Mouse (Mus musculus): ENCODE data around the gene Cdc42ep4.

Gene Cdc42ep4

GRCm38 (mm10) chr11:113687031-113687430, 64.7 kb downstream of the Cdc42ep4 start:
- CTCF ChIA-PET: interaction anchor here (0.6 kb wide), 1 partner anchor 87 kb away, joined by 3 read pairs; no protein-coding TSS in a partner anchor

- CTCF ChIA-PET: interaction anchor here (1.1 to 1.4 kb wide), 2 partner anchors 70 to 127 kb away, joined by 3 read pairs; no protein-coding TSS in a partner anchor
Observed at GRCm38 (mm10) chr11:113684707-113685426, 66.8 kb downstream of the Cdc42ep4 start.

GRCm38 (mm10) chr11:113683957-113684706, 67.5 kb downstream of the Cdc42ep4 start, which contains the start of the genes Fam104a and D11Wsu47e:
TSS of gene Fam104a (minus strand) at chr11:113684155.
TSS of gene D11Wsu47e (plus strand) at chr11:113684412.
- CTCF ChIA-PET: interaction anchor here (1.1 to 1.4 kb wide), 2 partner anchors 70 to 127 kb away, joined by 3 read pairs; no protein-coding TSS in a partner anchor

GRCm38 (mm10) chr11:113683627-113683956, 68.1 kb downstream of the Cdc42ep4 start:
- CTCF ChIA-PET: interaction anchor here (1.4 kb wide), 1 partner anchor 71 kb away, joined by 3 read pairs; no protein-coding TSS in a partner anchor

GRCm38 (mm10) chr11:113682897-113683626, 68.6 kb downstream of the Cdc42ep4 start:
- CTCF ChIA-PET: interaction anchor here (0.5 to 1.4 kb wide), 2 partner anchors 71 to 431 kb away, joined by 3 to 4 read pairs; no protein-coding TSS in a partner anchor

GRCm38 (mm10) chr11:113681979-113682378, 69.7 kb downstream of the Cdc42ep4 start:
- CTCF ChIA-PET: interaction anchor here (0.6 kb wide), 1 partner anchor 8 kb away, joined by 8 read pairs; no protein-coding TSS in a partner anchor

GRCm38 (mm10) chr11:113680954-113681353, 70.7 kb downstream of the Cdc42ep4 start:
- CTCF ChIA-PET: no interaction called here

- CTCF ChIA-PET: no interaction called here
Observed at GRCm38 (mm10) chr11:113678373-113678772, 73.3 kb downstream of the Cdc42ep4 start.

GRCm38 (mm10) chr11:113677378-113677777, 74.3 kb downstream of the Cdc42ep4 start:
- CTCF ChIA-PET: no interaction called here

Measured in spleen, embryonic (tissue).